Mouse (Mus musculus) liver, embryonic 12.5 days (tissue): Measurements from ENCODE around the gene Plagl1. TPM values are rescaled to one million over a fixed set of nuclear protein-coding genes. Genes with fewer than 3 reads are reported as not detected.

Source experiments
- ATAC-seq: fragments of 200-750 bp; cut with Nextera tagmentation; 2 replicates; pipeline ENCODE4 v1.8.0; 2017; ENCODE audit warnings: moderate number of reproducible peaks, mild to moderate bottlenecking, moderate library complexity
- H3K27ac ChIP-seq: fragments of 300-500 bp; sonication (generic); 2 replicates; pipeline ENCODE4 v1.5.1; 2016; ENCODE audit warnings: mild to moderate bottlenecking
- H3K27me3 ChIP-seq: fragments of 300-500 bp; sonication (generic); replicated peaks from 2 replicates; pipeline ENCODE4 v1.6.1; 2016; ENCODE audit warnings: mild to moderate bottlenecking, moderate library complexity
- H3K36me3 ChIP-seq: fragments of 300-500 bp; sonication (generic); 2 replicates; pipeline ENCODE4 v1.6.1; 2016; ENCODE audit warnings: mild to moderate bottlenecking, moderate library complexity
- H3K4me1 ChIP-seq: fragments of 300-500 bp; sonication (generic); 2 replicates; pipeline ENCODE4 v1.6.1; 2016
- H3K4me2 ChIP-seq: fragments of 300-500 bp; sonication (generic); 2 replicates; pipeline ENCODE4 v1.6.1; 2016; ENCODE audit warnings: mild to moderate bottlenecking, moderate library complexity
- H3K4me3 ChIP-seq: fragments of 300-500 bp; sonication (generic); 2 replicates; pipeline ENCODE4 v1.5.1; 2016; ENCODE audit warnings: mild to moderate bottlenecking, moderate library complexity
- H3K9ac ChIP-seq: fragments of 300-500 bp; sonication (generic); 2 replicates; pipeline ENCODE4 v1.6.1; 2016; ENCODE audit warnings: mild to moderate bottlenecking, moderate library complexity
- H3K9me3 ChIP-seq: fragments of 300-500 bp; sonication (generic); replicated peaks from 2 replicates; pipeline ENCODE4 v1.6.1; 2016; ENCODE audit warnings: mild to moderate bottlenecking, moderate library complexity
- WGBS: fragments of 180-500 bp; shearing (Covaris S2); methylation state at CpG from one replicate; pipeline ENCODE4 v1.1.7; 2016; ENCODE audit not compliant: insufficient replicate concordance; 5-methylcytosine and 5-hydroxymethylcytosine counted together
- polyA plus RNA-seq: library from polyadenylated mRNA; unstranded; fragments of >200 nt; fragmentation: Nextera tagmentation; extraction: Ambion mirVana; gene quantifications from 2 replicates; pipeline ENCODE4 v1.2.1, GENCODE M21; 2016

Gene Plagl1
- polyA plus RNA-seq, 1 experiment from 2014 or later: 55.7 TPM

DNA sequence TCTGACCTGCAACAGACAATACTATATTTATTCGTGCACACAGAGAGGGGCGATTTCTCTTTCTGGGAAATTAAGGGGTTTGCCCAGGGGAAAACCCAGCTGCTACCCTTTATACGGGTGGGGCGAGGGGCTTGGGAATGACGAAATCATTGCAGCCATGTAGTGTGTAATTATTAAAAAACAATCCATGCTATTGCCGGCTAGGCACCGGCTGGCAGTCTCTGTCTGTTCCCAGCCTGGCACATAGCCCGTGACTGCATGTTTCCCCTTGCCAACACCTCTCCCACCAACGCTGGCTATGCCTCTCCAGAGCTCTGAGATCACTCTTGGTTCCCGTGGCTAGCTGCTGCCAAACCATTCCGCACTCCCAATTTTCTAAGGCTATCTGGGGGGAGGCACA is 15.6 kb upstream of the Plagl1 start:
- no peak overlapping the region for H3K27ac ChIP-seq
- no peaks in the 10 kb centered on the region for H3K36me3 ChIP-seq
- no peaks in the 10 kb centered on the region for H3K9me3 ChIP-seq
- H3K4me3 ChIP-seq: no peak overlapping the region
- WGBS: 76% methylated on average over 11 of the region's 11 CpGs
- no peak overlapping the region for H3K9ac ChIP-seq
- no peaks in the 10 kb centered on the region for H3K4me1 ChIP-seq
- H3K4me2 ChIP-seq: no peak overlapping the region
- no peak for ATAC-seq
- no peaks in the 10 kb centered on the region for H3K27me3 ChIP-seq

- Histone ChIP-seq H3K4me2 (no peak overlapping the region), H3K27ac (no peak overlapping the region), H3K36me3 (no peaks in the 10 kb centered on the region), H3K4me1 (no peaks in the 10 kb centered on the region), H3K4me3 (no peak overlapping the region), H3K27me3 (no peaks in the 10 kb centered on the region), H3K9me3 (no peaks in the 10 kb centered on the region), H3K9ac (no peak overlapping the region)
- no peak for ATAC-seq
- 37% methylated on average over 4 of the region's 4 CpGs for WGBS
Observed at GRCm38 (mm10) chr10:13047816-13048215, 12.5 kb upstream of the Plagl1 start.

DNA sequence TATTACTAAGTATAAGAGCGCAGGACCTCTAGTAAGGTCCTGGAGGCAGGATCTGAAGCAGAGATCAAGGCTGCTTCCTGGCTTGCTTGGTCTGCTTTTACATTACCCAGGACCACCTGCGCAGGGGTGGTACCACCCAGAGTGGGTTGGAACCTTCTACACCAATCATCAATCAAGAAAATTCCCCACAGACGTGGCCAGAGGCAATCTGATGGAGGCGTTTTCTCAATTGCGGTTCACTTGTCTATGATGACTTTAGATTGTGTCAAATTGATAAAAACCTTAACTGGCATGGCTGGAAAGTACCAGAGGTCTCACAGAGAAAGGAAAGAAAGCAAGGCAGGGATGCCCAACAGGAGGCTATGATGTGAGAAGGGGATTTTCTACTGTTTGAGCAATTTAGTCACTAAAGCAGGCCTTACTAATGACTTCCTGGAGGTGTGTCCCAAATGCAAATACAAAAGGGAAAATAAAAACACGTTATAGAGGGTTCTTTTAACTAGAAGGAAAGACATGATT is 3.4 kb upstream of the Plagl1 start:
- Histone ChIP-seq H3K36me3 (no peaks in the 10 kb centered on the region), H3K4me3 (no peak overlapping the region), H3K4me1 (no peaks in the 10 kb centered on the region), H3K27me3 (peaks cover 26% of the 10 kb centered on the region), H3K27ac (no peak overlapping the region), H3K9ac (no peak overlapping the region), H3K9me3 (no peaks in the 10 kb centered on the region), H3K4me2 (no peak overlapping the region)
- 66% methylated on average over 6 of the region's 6 CpGs for WGBS
- no peak for ATAC-seq

DNA sequence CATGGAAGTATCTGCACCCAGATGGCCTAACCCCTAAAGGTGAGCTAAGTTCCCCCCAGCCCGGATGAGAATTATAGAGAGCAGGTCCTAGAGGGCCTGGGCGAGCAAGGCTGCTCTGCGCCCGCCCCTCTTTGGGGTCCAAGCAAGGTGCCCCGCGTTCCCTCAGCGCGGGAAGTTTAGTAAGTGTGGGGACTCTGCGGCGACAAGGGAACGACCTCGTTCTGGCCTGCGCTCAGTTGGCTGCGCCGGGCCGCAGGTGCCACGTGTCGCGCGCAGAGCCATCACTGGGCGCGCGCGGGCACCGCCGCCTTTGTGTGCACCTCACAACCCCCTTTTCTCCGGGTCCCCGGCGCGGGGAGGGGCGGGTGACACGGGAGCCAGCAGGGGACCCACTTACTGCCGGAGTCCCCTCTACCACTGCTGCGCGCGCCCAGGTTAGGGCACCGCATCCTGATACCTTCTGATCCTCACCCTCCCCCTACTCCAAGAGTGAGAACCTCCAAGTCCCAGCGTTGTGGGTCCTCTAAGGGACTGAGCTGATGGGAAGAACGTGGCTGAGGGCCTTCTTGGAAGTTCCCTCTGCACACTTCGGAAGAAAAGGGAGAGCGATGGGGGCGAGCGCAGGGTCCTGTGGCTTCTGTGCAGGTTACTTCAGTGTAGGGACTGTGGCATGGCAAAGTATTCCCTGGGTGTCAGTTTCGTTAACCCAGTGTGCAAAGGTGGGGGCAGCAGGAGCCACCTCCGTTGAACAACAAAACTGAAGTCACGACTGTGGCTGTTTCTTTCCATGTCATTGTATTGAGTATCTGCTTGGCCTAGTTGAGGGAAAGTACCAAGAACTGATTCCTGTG is 742 bp downstream of the Plagl1 start:
- no peak overlapping the region for H3K27ac ChIP-seq
- H3K27me3 ChIP-seq: peaks cover 26% of the 10 kb centered on the region
- peaks cover 4% of the 10 kb centered on the region; the same call in 1 of the 2 replicates for H3K4me1 ChIP-seq
- H3K4me2 ChIP-seq: peak overlapping the region; percentile 62
- H3K36me3 ChIP-seq: no peaks in the 10 kb centered on the region
- peak overlapping the region; percentile 28 for H3K4me3 ChIP-seq
- no peak overlapping the region for H3K9ac ChIP-seq
- H3K9me3 ChIP-seq: no peaks in the 10 kb centered on the region
- ATAC-seq: no peak
- 19% methylated on average over 46 of the region's 46 CpGs for WGBS

DNA sequence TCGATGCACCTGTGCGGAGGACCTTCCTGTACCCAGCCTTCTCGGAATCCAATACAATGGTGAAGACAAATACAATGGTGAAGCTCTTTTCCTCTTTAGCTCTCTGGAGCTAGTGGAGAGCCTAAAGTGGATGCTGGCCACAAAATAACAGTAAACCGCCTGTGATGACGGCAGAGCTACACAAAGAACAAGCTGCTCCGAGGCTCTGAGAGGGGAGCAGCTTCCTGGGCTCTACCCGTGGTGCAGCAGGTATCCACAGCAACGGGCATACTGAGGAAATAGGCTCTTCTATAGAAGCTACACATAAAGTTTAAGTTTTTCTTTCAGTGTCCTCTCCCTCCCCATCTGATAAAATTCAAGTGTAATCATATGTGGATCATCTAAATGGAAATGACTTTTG is 2.1 kb downstream of the Plagl1 start:
- 48% methylated on average over 8 of the region's 8 CpGs for WGBS

DNA sequence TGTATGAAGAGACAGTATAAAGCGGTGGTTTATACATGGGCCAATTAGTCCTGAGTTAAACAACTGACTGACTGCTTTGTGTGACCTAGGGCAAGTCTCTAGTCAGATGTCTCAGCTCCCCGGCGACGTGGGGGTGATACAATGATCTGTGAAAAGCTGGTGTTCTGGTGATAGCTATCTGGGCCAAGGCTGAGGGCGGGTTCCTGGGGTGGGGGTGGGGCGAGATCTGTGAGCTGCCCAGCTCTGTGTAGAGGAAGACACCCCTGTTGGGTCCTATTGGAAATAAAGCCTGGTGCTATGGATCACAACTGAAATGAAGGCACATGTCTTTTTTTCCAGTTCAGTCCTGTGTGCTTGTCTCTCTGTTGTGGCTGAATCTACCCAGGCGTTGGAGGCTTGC is 3.2 kb downstream of the Plagl1 start:
- H3K36me3 ChIP-seq: no peaks in the 10 kb centered on the region
- peaks cover 26% of the 10 kb centered on the region for H3K27me3 ChIP-seq
- WGBS: 29% methylated on average over 7 of the region's 7 CpGs
- H3K4me2 ChIP-seq: no peak overlapping the region
- no peak overlapping the region for H3K9ac ChIP-seq
- peaks cover 4% of the 10 kb centered on the region; the same call in 1 of the 2 replicates for H3K4me1 ChIP-seq
- ATAC-seq: no peak
- H3K9me3 ChIP-seq: no peaks in the 10 kb centered on the region
- H3K4me3 ChIP-seq: no peak overlapping the region
- no peak overlapping the region for H3K27ac ChIP-seq

More for the DNA sequence above, 2.1 kb downstream of the Plagl1 start:
- peaks cover 4% of the 10 kb centered on the region; the same call in 1 of the 2 replicates for H3K4me1 ChIP-seq
- ATAC-seq: no peak
- H3K9ac ChIP-seq: no peak overlapping the region
- H3K36me3 ChIP-seq: no peaks in the 10 kb centered on the region
- no peak overlapping the region for H3K4me3 ChIP-seq
- peaks cover 26% of the 10 kb centered on the region for H3K27me3 ChIP-seq
- no peak overlapping the region for H3K27ac ChIP-seq
- H3K4me2 ChIP-seq: no peak overlapping the region
- no peaks in the 10 kb centered on the region for H3K9me3 ChIP-seq

DNA sequence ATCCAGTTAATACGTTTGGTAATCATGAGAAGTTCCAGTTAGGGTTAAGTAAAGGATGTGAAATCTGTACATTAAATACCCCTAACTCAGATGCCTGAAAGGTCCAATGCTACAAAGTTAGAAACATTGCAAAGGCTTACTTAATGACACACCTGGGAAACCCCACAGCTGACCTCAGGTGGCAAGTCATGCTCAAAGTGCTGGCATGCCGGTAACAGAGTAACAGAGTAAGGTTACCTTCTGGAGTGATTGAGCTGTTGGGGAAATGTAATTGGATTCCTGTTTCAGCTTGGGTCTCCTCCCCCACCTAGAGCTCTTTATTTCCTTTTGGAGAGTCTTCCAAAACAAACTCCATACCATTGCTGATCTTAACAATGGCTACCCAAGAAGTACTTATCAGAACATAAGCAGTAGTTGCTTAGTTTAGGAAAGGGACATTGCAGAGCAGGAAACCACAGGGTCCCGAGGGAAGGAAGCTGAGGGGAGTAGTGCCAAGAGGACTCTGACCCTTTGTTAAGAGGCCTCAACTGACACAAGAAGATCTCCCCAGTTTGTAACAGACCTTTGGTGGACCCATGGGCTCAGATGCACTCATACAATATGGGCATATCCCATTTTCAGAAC is 4.9 kb downstream of the Plagl1 start:
- H3K9ac ChIP-seq: no peak overlapping the region
- 33% methylated on average over 3 of the region's 3 CpGs for WGBS
- peaks cover 16% of the 10 kb centered on the region for H3K27me3 ChIP-seq
- no peaks in the 10 kb centered on the region for H3K9me3 ChIP-seq
- H3K27ac ChIP-seq: no peak overlapping the region
- H3K4me3 ChIP-seq: no peak overlapping the region
- no peak for ATAC-seq
- H3K4me1 ChIP-seq: peaks cover 4% of the 10 kb centered on the region; the same call in 1 of the 2 replicates
- no peak overlapping the region for H3K4me2 ChIP-seq
- no peaks in the 10 kb centered on the region for H3K36me3 ChIP-seq

- H3K9me3 ChIP-seq: peaks cover 6% of the 10 kb centered on the region
- no peak overlapping the region for H3K27ac ChIP-seq
- H3K4me3 ChIP-seq: no peak overlapping the region
- H3K9ac ChIP-seq: no peak overlapping the region
- no peak overlapping the region for H3K4me2 ChIP-seq
- no peaks in the 10 kb centered on the region for H3K4me1 ChIP-seq
- no peaks in the 10 kb centered on the region for H3K27me3 ChIP-seq
- no peaks in the 10 kb centered on the region for H3K36me3 ChIP-seq
- 70% methylated on average over 2 of the region's 2 CpGs for WGBS
- no peak for ATAC-seq
Observed at GRCm38 (mm10) chr10:13071031-13071430, 10.7 kb downstream of the Plagl1 start.

DNA sequence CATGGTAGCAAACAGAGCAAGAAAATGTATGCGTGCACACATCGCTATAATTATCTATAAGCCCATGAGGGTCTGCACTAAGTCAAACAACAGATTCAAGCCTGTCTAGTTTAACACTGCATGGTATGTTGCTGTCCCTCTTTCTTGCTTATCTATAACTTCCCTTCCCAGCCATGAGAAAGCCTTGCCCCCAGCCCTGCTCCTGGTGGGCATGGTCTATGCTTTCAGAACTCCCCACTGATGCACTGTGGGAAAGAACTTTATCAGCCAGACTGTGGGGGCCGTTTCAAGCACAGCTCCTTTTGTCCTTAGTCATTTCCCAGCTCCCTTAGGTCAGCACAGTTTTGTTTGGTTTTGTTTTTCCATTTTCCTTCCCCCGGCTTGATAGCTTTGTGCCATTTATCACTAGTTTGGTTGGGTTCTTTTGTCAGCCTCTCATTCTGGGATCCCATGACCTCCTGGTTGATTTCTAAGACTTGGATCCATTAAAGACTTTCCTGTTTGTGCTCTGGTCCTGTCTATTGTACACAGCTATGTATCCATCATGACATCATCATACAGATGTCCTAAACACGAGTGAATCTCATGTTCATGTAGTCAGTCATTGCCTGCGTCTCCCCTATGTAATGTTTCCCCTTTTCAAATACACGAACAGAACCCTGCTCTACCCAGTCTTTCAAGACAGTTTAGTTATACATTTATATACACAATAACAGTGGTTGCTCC is 16.7 kb downstream of the Plagl1 start:
- WGBS: 43% methylated on average over 7 of the region's 7 CpGs
- no peak overlapping the region for H3K4me3 ChIP-seq
- peak; percentile 47 for ATAC-seq

DNA sequence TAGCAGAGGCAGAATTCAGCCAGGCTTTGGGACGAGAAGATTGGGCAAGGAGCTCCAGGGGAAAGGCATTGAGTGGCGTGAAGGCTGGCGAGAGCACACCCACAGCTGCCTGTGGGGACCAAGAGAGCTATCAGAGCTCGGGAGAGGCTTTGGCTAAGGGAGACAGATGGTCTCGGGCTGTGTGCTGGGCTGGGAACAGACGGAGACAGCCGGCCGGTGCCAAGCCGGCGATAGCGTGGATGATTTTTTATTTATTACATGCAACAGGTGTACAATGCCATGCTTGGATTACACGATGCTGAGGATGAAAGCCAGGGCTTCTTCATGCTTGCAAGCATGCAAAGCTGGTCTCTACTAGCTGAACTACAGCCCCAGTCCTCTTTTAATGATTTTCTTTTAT is 22.2 kb downstream of the Plagl1 start:
- ATAC-seq: no peak
- 77% methylated on average over 12 of the region's 12 CpGs for WGBS
- Histone ChIP-seq H3K27me3 (no peaks in the 10 kb centered on the region), H3K4me2 (no peak overlapping the region), H3K9ac (no peak overlapping the region), H3K36me3 (no peaks in the 10 kb centered on the region), H3K27ac (no peak overlapping the region), H3K4me1 (no peaks in the 10 kb centered on the region), H3K4me3 (no peak overlapping the region), H3K9me3 (no peaks in the 10 kb centered on the region)

More for the DNA sequence above, 16.7 kb downstream of the Plagl1 start:
- Histone ChIP-seq H3K27ac (no peak overlapping the region), H3K36me3 (no peaks in the 10 kb centered on the region), H3K4me1 (peaks cover 4% of the 10 kb centered on the region; the same call in 1 of the 2 replicates), H3K27me3 (no peaks in the 10 kb centered on the region), H3K9ac (no peak overlapping the region), H3K4me2 (no peak overlapping the region), H3K9me3 (no peaks in the 10 kb centered on the region)

DNA sequence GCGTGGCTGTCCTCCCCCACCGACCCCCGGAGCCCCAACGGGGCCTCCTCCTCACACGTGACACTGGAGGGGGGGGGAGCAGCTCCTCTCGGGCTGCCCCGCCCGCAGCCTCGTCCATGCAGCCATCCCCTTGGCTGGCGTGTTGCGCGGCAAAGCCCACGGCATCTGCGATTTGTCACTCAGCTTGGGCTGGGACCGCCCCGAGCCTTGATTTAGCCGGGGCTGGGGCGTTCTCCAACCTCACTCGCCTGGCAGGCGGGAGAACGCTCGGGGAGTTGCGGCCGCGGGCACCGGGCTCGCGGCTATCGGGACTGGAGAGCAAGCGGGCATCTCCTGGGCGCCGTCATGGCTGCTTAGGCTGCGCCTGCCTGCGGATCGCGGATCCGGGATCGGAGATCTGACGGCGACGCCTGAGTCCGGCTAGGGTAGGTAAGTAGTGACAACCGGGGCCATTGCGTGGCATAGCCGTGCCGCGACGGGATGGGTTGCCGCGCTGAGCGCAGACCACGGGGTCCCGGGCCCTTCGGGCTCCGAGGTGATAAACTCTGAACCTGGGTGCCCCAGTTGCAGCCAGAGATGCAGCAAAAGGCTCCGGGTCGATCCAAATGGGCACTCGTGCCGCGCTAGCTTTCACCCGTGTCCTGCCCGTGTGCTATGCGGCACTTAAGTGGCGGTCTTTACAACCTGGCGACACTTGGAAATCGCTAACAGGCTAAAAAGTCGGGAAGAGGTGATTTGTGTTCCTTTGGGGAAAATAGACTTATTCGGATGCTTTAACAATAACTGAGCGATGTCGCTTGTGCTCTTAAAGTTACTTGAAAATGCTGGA is 30.5 kb downstream of the Plagl1 start:
- peak overlapping the region; percentile 10; the same call in 1 of the 2 replicates for H3K9ac ChIP-seq
- H3K27ac ChIP-seq: no peak overlapping the region
- peaks cover 4% of the 10 kb centered on the region; the same call in 1 of the 2 replicates for H3K9me3 ChIP-seq
- H3K4me1 ChIP-seq: no peaks in the 10 kb centered on the region
- H3K4me2 ChIP-seq: peak overlapping the region; percentile 58
- peak; percentile 54; the same call in 1 of the 2 replicates for ATAC-seq
- no peaks in the 10 kb centered on the region for H3K36me3 ChIP-seq
- 50% methylated on average over 69 of the region's 70 CpGs for WGBS
- peaks cover 36% of the 10 kb centered on the region for H3K27me3 ChIP-seq
- peak overlapping the region; percentile 44 for H3K4me3 ChIP-seq
